Mouse (Mus musculus) bone marrow, adult 2 months (tissue): ENCODE data around the gene Myl4.

Source experiments
- CTCF ChIP-seq: fragments of 200-500 bp; IDR thresholded peaks from 2 replicates; pipeline ENCODE4 v1.5.1; 2011; ENCODE audit warnings: low read length, control low read depth; ENCODE audit not compliant: control insufficient read depth, insufficient read depth
- POLR2A ChIP-seq: fragments of 200-500 bp; IDR thresholded peaks from 2 replicates; pipeline ENCODE4 v1.6.1; 2011; ENCODE audit warnings: low read depth, mild to moderate bottlenecking, control low read depth, low read length, borderline replicate concordance; ENCODE audit not compliant: control insufficient read depth

DNA sequence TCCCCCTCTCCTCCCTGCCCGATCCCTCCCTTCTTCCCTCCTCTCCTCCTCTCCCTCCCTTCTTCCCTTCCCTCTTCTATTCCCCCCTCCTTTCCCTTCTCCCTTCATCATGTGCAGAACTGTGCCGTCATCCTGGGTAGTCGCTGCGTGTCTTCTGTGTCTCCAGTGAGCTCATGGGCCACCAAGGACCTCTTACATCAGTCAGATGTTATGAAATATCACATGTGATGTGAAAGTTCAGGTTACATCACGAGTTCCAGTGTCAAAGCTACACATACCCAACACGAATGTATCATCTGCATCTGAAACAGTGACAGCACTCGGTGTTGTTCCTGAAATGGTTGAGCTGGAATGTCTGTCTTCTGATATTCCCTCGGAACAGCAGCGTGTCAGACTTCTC lies 14.7 kb downstream of the Myl4 start:
- TF ChIP-seq CTCF (no peak), POLR2A (no peak)
